Mouse (Mus musculus) spleen, adult 12 weeks (tissue): ENCODE data around the gene Klhdc2.

Experiments used
- DNase-seq: peaks from one replicate; pipeline ENCODE4 v3.0.0; 2022; ENCODE audit warnings: low spot score

Gene Klhdc2

GRCm38 (mm10) chr12:69296511-69297410, at the start of gene Klhdc2:
Klhdc2 (plus strand) TSS chr12:69296681.
- DNase-seq: peak; percentile 66

- DNase-seq: no peak
Measured at GRCm38 (mm10) chr12:69249766-69250165, 46.7 kb upstream of the Klhdc2 start.

- no peak for DNase-seq
Measured at GRCm38 (mm10) chr12:69250756-69251155, 45.7 kb upstream of the Klhdc2 start.

DNA sequence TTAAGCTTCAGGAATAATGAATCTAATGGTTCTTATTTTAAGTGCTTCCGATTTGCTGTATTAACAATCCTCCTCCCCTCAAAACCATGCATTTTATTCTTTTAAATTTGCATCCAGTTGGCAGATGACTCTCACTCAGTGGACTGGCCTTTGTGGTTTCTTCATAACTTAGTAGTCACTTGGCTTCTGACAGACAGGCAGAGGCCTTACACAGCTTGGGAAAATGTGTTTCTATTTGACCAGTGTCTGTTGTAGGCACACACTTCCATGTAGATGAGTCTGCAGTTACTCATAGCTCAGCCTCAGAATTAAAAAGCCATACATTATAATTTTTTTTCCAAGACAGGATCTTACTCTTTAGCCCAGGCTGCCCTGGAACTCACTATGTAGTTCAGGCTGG, 42.7 kb upstream of the Klhdc2 start:
- DNase-seq: no peak

GRCm38 (mm10) chr12:69257836-69258235, 38.6 kb upstream of the Klhdc2 start:
- peak; percentile 7 for DNase-seq

DNA sequence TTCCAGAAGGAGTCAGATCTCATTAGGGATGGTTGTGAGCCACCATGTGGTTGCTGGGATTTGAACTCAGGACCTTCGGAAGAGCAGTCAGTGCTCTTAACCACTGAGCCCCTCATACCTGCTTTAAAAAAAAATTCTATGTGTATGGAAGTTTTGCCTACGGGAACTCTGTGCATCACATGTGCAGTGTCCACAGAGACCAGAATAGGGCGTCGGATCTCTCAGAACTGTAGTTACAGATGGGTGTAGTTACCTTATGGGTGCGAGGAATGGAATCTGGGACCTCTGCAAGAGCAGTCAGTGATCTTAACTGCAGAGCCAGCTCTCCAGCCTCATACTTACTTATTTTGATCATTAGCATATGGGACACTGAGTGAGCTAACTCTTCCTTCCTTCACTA, 34.2 kb upstream of the Klhdc2 start:
- no peak for DNase-seq

DNA sequence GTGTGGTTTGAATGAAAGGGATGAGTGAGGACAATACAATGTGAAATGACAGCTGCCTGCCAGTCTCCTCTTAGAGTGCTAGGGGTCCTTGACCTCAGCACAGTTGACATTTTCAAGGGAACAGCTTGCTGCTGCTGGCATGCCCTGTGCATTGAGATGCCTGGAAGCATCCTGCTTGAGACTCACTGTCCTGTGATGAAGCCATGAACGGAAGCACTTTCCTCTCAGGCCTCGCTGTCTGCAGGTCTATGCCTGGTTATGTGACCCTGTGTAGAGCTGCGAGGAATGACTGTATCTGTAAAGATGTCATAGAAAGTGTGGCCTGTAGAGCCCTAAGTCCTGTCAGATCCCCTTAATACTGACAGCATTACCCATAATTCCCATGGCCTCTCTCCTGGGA, 31.4 kb upstream of the Klhdc2 start:
- no peak for DNase-seq

DNA sequence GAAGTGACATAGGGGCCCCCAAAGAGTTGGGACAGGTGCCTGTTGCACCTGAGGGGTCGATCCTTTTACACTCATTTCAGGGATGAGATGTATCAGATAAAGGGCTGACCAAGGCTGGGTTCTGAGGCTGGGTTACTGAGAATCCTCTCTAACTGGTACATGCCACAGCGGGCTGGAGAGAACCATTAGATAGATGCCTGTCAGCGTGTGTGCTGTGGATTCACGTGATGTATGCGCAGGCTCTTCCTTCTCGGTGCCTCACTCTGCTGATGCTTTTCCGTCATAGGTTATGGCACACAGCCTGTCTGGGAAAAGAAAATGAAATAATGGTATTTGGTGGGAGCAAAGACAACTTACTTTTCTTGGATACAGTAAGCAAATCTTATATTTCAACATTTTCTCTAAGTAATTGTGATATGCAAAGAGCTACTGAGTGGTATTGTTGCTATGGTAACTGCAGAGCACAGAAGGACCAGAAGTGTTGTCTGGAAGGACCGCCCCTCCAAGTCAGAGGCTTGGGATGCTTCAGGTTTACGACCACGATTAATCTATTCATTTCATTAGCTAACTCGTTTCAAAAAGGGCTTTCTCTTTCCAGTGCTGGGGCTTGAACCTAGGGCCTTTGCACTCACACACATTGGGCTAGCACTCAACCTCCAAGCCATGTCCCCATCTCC, 28.4 kb upstream of the Klhdc2 start:
- no peak for DNase-seq

DNA sequence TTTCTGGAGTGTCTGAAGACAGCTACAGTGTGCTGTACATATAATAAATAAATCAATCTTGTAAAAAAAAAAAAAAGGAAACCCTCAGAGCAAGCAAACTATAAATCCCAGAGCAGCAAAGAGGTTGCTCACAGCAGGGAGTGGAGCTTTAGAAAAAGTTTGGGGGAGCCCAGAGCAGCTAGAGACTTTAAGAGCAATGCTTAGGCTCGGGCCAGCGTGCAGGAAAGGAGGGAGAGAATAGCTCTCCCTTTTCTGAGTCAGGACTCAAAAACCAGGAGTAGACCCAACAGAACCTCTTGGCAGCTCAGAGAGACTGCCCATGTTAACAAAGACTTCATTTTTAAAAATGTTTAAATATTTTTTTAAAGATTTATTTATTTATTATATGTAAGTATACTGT, 27.5 kb upstream of the Klhdc2 start:
- no peak for DNase-seq

GRCm38 (mm10) chr12:69279931-69280469, 16.5 kb upstream of the Klhdc2 start:
- no peak for DNase-seq

DNA sequence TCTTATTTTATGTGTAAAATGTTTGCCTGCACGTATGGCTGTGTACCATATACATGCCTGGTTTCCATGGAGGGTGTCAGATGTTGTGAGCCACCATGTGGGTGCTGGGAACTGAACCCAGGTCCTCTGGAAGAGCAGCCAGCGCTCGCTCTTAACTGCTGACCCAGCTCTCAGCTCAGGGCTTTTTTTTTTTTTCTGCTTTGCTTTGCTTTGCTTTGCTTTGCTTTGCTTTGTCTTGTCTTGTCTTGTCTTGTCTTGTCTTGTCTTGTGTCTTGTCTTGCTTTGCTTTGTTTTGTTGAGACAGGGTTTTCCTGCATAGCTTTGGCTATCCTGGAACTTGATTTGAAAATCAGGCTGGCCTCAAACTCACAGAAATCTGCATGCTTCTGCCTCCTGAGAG, 15.6 kb upstream of the Klhdc2 start:
- no peak for DNase-seq

DNA sequence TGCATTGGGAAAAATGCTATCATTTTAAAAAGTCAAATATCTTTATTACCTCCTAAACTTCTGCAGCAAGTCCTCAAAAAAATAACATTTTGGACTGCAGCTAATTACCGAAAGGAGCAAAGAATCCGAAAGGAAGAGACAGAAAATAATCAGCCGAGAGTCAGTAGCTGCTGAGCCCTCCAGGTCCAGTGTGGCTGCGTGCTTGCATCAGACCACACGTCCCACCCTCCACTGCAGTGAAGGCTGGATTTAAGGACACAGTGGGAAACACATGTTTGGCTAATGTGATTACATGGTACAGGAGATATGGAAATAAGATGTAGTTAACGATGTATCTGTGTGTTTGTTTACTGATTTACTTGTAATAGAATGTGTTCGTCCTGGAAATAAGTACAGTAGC, 13.3 kb upstream of the Klhdc2 start:
- no peak for DNase-seq

DNA sequence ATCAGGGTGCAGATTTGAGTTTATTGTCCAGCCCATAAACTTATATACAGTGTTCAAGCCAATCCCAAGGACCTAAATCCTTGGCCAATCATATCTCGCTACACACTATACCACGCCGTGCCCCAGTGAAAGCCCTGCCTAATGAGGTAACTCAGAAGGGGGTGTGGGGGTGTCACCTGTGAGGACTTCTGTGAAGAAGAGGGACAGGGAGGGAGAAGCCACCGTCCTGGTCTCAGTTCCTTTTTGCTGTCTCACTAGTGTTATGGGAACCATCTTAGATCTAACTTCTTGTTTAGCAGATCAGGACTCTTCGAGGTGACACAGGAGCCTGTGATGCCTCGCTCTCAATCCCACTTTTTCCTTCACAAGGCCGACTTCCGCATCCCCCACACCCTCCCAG, 8.9 kb upstream of the Klhdc2 start:
- DNase-seq: no peak

DNA sequence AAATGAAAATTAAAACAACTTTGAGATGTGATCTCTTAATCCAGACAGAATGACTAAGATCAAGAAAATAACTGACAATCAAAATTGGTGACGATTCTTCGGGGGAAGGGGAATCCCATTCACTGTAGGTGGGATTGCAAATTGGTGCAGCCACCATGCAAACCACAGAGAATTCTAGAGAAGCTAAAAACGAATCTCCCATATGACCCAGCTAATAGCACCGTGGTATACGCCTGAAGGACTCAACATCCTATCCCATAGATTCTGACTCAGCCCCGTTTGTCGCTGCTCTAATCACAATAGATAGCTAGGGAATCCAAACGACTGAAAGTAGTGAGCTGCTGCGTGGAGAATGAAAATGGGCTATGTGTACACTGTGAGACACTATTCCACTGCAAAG, 7.8 kb upstream of the Klhdc2 start:
- DNase-seq: no peak

DNA sequence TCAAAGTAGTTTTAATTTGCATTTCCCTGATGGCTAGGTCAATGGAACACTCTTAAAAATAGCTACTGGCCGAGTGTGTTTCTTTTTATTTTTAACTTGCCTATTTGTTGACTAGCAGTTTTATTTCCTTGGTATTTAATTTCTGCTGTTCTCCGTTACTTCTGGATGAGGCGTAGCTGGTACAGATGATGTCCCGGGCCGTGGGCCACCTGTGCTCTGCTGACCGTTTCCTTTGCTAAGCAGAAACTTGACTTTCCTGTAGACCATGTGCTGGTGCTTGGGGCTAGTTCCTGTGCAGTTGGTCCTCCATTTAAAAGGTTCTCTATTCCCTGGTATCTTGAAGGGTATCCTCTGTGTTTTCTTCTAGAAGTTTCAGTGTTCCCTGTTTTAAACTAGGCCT, 4.1 kb upstream of the Klhdc2 start:
- no peak for DNase-seq

DNA sequence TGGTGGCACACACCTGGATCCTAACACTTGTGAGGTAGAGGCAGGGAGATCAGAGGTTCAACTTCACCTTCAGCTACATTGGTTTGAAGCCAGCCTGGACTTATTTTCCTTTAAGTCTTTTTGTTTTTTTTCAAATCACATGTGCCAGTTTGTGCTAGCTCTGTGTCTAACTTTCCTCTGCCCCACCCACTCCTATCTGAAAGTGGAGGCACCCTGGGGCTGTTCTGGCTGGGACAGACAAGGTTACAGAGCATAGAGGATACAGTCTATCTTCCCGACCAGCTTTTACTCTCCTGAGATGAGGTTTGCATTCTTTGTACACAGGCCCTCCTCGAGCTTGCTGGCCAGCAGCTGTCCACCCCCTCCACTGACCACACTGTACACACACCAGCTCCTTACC, 2.7 kb upstream of the Klhdc2 start:
- peak; percentile 58 for DNase-seq

- DNase-seq: no peak
Measured at GRCm38 (mm10) chr12:69294936-69295335, 1.5 kb upstream of the Klhdc2 start.

- DNase-seq: no peak
Measured at GRCm38 (mm10) chr12:69295651-69296050, 830 bp upstream of the Klhdc2 start.

GRCm38 (mm10) chr12:69297411-69298150, 1.1 kb downstream of the Klhdc2 start:
- no peak for DNase-seq

DNA sequence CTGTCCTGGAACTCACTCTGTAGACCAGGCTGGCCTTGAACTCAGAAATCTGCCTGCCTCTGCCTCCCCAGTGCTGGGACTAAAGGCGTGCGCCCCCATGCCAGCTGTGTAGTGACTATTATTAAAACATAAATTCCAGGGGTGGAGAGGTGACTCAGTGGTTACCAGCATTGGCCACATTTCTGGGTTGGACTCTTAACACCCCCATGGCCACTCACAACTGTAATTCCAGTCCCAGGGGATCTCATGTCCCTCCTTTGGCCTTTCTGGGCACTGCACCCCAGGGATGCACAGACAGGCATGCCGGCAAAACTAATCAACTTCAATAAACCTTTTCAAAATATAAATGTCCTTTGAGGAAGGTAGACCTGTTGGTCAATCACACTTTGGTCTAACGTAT, 1.8 kb downstream of the Klhdc2 start:
- DNase-seq: no peak

GRCm38 (mm10) chr12:69299231-69299630, 2.8 kb downstream of the Klhdc2 start:
- DNase-seq: no peak

DNA sequence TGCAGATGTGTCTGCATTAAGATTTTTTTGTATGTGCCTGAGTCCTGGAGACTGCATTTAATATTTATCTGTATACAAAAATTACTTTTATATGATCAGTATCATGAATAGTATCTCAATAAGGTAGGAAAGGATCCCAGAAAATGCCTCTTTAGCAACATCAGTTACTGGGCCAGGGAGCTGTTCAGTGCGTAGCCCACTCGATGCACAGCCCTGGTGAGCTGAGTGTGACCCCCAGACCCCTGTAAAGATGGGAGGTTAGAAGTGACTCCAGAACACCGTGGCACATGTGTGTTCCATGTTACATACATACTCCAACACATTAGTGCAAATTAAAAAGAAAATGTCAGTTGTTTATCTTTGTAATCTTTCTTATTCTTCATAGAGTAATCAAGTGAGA, 3.4 kb downstream of the Klhdc2 start:
- DNase-seq: no peak

DNA sequence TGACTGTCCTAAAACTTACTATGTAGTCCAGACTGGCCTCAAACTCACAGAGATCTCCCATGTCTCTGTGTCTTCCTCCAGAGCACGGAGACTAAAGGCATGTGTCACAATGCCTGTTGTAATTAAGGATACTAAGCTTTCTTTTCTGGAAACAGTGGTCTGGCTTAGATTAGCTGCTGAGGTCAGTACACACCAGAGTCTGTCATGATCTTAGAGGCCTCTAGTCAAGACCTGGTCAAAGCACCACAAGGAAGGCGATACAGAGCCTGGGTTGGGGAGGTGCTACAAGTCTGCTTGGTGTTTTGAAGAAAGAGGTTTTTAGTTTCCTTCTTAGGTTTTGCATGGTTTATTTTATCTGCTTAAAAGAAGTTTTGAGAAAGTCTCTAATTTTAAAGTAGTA, 3.9 kb downstream of the Klhdc2 start:
- no peak for DNase-seq
